Mouse (Mus musculus): ENCODE results near the gene Kcnk12. TPM values are rescaled to one million over a fixed set of nuclear protein-coding genes. Genes with fewer than 3 reads are reported as not detected.

The Kcnk12 gene
- polyA plus RNA-seq, 1 experiment from 2014 or later, result not detected

GRCm38 (mm10) chr17:87696814-87697213 is 101.0 kb downstream of the Kcnk12 start:
- H3K4me1 ChIP-seq (replicated peaks), result no peaks in the 10 kb centered on the region
- no peaks in the 10 kb centered on the region for H3K9me3 ChIP-seq (replicated peaks)
- H3K9ac ChIP-seq, result no peak overlapping the region
- peaks cover 17% of the 10 kb centered on the region for H3K36me3 ChIP-seq
- 79% methylated on average over 6 of the region's 6 CpGs for WGBS
- no peak for ATAC-seq (replicated peaks; ENCODE audit: insufficient number of reproducible peaks, insufficient read depth, low FRiP score, low read depth)
- no peak overlapping the region for H3K4me3 ChIP-seq
- no peaks in the 10 kb centered on the region for H3K27me3 ChIP-seq
- no peak overlapping the region for H3K4me2 ChIP-seq
- H3K27ac ChIP-seq, result no peak overlapping the region

GRCm38 (mm10) chr17:87695874-87696465 is 101.8 kb downstream of the Kcnk12 start:
- no peak overlapping the region for H3K4me2 ChIP-seq
- no peak overlapping the region for H3K9ac ChIP-seq
- no peak overlapping the region for H3K27ac ChIP-seq
- H3K4me1 ChIP-seq (replicated peaks), result no peaks in the 10 kb centered on the region
- no peaks in the 10 kb centered on the region for H3K27me3 ChIP-seq
- no peak overlapping the region for H3K4me3 ChIP-seq
- H3K9me3 ChIP-seq (replicated peaks), result no peaks in the 10 kb centered on the region
- WGBS, result 89% methylated on average over 11 of the region's 11 CpGs
- H3K36me3 ChIP-seq, result peaks cover 17% of the 10 kb centered on the region
- no peak for ATAC-seq (replicated peaks; ENCODE audit: insufficient number of reproducible peaks, insufficient read depth, low FRiP score, low read depth)

Other genes starting within 250 kb of the Kcnk12 start
- gene Epcam, start 162.0 kb downstream of the Kcnk12 start, polyA plus RNA-seq (2015; fragmentation: Nextera tagmentation; extraction: Ambion mirVana), result 8.7 and 43.0 TPM in 2 replicates
- 31.8 and 39.2 TPM in 2 replicates for gene Msh2, start 125.7 kb downstream of the Kcnk12 start, polyA plus RNA-seq (2015; fragmentation: Nextera tagmentation; extraction: Ambion mirVana)
- gene Rpl36-ps4, start 123.0 kb upstream of the Kcnk12 start, polyA plus RNA-seq (2015; fragmentation: Nextera tagmentation; extraction: Ambion mirVana), result not detected in 2 replicates
- 21.0 and 32.2 TPM in 2 replicates for gene Msh6, start 177.1 kb upstream of the Kcnk12 start, polyA plus RNA-seq (2015; fragmentation: Nextera tagmentation; extraction: Ambion mirVana)

Measured in heart, embryonic 15.5 days (tissue).